Mouse (Mus musculus) liver, adult 2 months (tissue): ENCODE measurements around the gene Csrp2. TPM values are rescaled to one million over a fixed set of nuclear protein-coding genes. Genes with fewer than 3 reads are reported as not detected.

ENCODE experiments used
- DNase-seq: peaks from one replicate; pipeline ENCODE4 v3.0.0-alpha.2; 2011; ENCODE audit warnings: low read depth, low spot score; ENCODE audit errors: extremely low read depth
- H3K27ac ChIP-seq: fragments of 200-500 bp; replicated peaks from 2 replicates; pipeline ENCODE4 v1.5.1; 2012; ENCODE audit warnings: low read depth, mild to moderate bottlenecking, control low read depth, inconsistent platforms, low read length; ENCODE audit not compliant: insufficient read depth
- H3K27me3 ChIP-seq: fragments of 200-500 bp; 2 replicates; pipeline ENCODE4 v1.6.1; 2012; ENCODE audit warnings: mild to moderate bottlenecking, moderate library complexity, low read length, inconsistent platforms; ENCODE audit not compliant: control insufficient read depth, insufficient read depth
- H3K36me3 ChIP-seq: fragments of 200-500 bp; 2 replicates; pipeline ENCODE4 v1.6.1; 2012; ENCODE audit warnings: low read length, inconsistent platforms; ENCODE audit not compliant: control insufficient read depth, insufficient read depth
- H3K4me1 ChIP-seq: fragments of 200-500 bp; 2 replicates; pipeline ENCODE4 v1.6.1; 2011; ENCODE audit warnings: low read length; ENCODE audit not compliant: control insufficient read depth, insufficient read depth
- H3K4me3 ChIP-seq: fragments of 200-500 bp; 2 replicates; pipeline ENCODE4 v1.5.1; 2011; ENCODE audit warnings: low read depth, mild to moderate bottlenecking, control low read depth, low read length, moderate library complexity; ENCODE audit not compliant: insufficient read depth
- H3K79me2 ChIP-seq: fragments of 200-500 bp; 2 replicates; pipeline ENCODE4 v1.6.1; 2012; ENCODE audit warnings: inconsistent platforms, mild to moderate bottlenecking, low read length, moderate library complexity; ENCODE audit not compliant: control insufficient read depth, insufficient read depth
- H3K9ac ChIP-seq: fragments of 200-500 bp; 2 replicates; pipeline ENCODE4 v1.6.1; 2012; ENCODE audit warnings: low read depth, mild to moderate bottlenecking, control low read depth, inconsistent platforms, low read length
- CTCF ChIP-seq: fragments of 200-500 bp; IDR thresholded peaks from 2 replicates; pipeline ENCODE4 v1.5.1; 2011; ENCODE audit warnings: low read depth, low read length, control low read depth
- POLR2A ChIP-seq: fragments of 200-500 bp; IDR thresholded peaks from 2 replicates; pipeline ENCODE4 v1.6.1; 2011; ENCODE audit warnings: low read length, control low read depth; ENCODE audit not compliant: insufficient read depth; ENCODE audit errors: extremely low read depth
- WGBS: fragments of 180-500 bp; shearing (Covaris S2); methylation state at CpG from one replicate; pipeline ENCODE4 v1.1.7; 2018; 5-methylcytosine and 5-hydroxymethylcytosine counted together
- polyA plus RNA-seq: library from polyadenylated mRNA; depleted of rRNA; stranded (reverse); fragments of >200 nt; gene quantifications from 2 replicates; pipeline ENCODE4 v1.2.3, GENCODE M21; 2012
- total RNA-seq: library from RNA; depleted of rRNA; stranded (reverse); fragments of >200 nt; gene quantifications from 2 replicates; pipeline ENCODE4 v1.2.3, GENCODE M21; 2014

The Csrp2 gene
- total and polyA plus RNA-seq, 2 experiments, result 26.0 to 76.8 TPM

DNA sequence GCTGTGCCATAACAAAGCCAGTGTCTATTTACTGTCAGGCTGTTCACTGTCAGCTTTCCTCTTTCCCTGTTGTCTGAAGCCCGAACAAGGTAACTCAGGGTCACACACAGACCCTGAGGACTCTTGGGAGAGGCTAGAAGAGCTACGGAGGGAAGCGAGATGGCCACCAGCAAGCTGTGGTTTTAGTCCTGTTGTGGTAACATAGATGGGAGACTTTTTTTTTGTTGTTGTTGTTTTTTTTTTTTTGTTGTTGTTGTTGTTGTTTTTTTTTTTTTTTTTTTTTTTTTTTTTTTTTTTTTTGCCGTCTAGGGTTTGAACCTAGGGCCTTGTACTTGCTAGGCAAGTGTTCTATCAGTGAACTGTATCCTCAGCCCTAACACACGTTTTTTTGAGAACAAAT is 14.0 kb downstream of the Csrp2 start:
- Histone ChIP-seq H3K27ac (no peak overlapping the region), H3K4me1 (peaks cover 7% of the 10 kb centered on the region; the same call in 1 of the 2 replicates), H3K4me3 (no peak overlapping the region), H3K9ac (no peak overlapping the region), H3K79me2 (peaks cover 9% of the 10 kb centered on the region), H3K36me3 (peaks cover 23% of the 10 kb centered on the region), H3K27me3 (no peaks in the 10 kb centered on the region)
- WGBS, result 74% methylated on average over 5 of the region's 5 CpGs
- no peak for DNase-seq
- no peak for TF ChIP-seq POLR2A
- no peak for TF ChIP-seq CTCF

DNA sequence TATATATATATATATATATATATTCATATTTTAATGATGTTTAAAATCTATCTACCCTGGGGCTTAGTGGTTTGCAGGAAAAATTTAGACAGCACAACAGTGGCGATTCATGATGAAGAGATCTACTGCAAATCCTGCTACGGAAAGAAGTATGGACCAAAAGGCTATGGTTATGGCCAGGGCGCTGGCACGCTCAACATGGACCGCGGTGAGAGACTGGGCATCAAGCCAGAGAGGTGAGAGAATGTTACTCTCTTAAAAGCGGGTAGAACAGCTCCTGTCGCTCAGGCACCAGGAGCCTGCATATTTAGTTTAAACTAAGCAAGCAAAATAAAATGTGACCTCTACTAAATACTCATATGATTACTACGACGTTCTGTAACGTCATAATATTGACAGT is 15.5 kb downstream of the Csrp2 start:
- no peak overlapping the region for H3K4me3 ChIP-seq
- peaks cover 4% of the 10 kb centered on the region; the same call in 1 of the 2 replicates for H3K79me2 ChIP-seq
- H3K27me3 ChIP-seq, result no peaks in the 10 kb centered on the region
- no peak overlapping the region for H3K27ac ChIP-seq
- peaks cover 26% of the 10 kb centered on the region for H3K36me3 ChIP-seq
- no peak for DNase-seq
- H3K4me1 ChIP-seq, result peaks cover 7% of the 10 kb centered on the region; the same call in 1 of the 2 replicates
- H3K9ac ChIP-seq, result no peak overlapping the region
- TF ChIP-seq POLR2A, result no peak
- TF ChIP-seq CTCF, result no peak
- WGBS, result 76% methylated on average over 11 of the region's 11 CpGs

DNA sequence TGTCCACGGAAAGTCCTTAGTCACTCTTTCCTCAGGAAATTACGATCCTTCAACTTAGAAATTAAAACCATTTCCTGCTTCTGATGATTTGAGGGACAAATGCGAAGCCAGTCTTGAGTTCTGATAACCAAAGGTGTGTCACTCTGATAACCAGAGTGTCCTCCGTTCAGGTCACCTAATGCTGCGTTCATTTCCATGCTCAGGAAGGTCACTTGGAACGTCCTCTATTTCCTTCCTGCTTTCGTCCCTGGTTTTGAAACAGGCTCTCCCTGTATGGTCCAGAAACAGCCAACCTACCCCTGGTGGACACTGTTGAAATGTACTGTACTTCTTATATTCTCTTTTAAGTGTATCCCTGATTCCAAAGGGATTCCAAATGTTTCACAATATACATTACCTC is 16.1 kb downstream of the Csrp2 start:
- no peak for TF ChIP-seq POLR2A
- TF ChIP-seq CTCF, result no peak
- WGBS, result 83% methylated on average over 7 of the region's 7 CpGs
- peaks cover 4% of the 10 kb centered on the region; the same call in 1 of the 2 replicates for H3K79me2 ChIP-seq
- no peak for DNase-seq
- no peak overlapping the region for H3K27ac ChIP-seq
- peaks cover 7% of the 10 kb centered on the region; the same call in 1 of the 2 replicates for H3K4me1 ChIP-seq
- peaks cover 26% of the 10 kb centered on the region for H3K36me3 ChIP-seq
- no peak overlapping the region for H3K4me3 ChIP-seq
- no peaks in the 10 kb centered on the region for H3K27me3 ChIP-seq
- H3K9ac ChIP-seq, result no peak overlapping the region

DNA sequence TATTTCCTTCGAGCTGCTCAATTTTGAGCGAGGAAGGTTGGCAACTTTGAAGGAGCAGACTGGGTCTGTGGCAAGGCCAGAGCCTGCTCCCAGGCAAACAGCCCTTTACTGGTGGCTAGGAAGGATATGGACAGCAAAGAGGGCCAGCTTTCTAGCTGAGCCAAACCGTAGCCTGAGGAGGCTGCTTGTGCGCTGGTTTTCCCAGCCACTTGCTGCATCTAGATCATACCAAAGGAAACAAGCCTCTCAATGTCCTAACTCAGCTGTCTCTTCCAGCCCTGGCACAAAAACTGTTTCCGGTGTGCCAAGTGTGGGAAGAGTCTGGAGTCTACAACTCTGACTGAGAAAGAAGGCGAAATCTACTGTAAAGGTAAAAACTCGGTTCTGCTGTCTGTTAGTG is 18.8 kb downstream of the Csrp2 start:
- Histone ChIP-seq H3K4me1 (peaks cover 2% of the 10 kb centered on the region; the same call in 1 of the 2 replicates), H3K27ac (no peak overlapping the region), H3K9ac (no peak overlapping the region), H3K36me3 (peaks cover 29% of the 10 kb centered on the region), H3K79me2 (no peaks in the 10 kb centered on the region), H3K27me3 (no peaks in the 10 kb centered on the region), H3K4me3 (no peak overlapping the region)
- no peak for DNase-seq
- TF ChIP-seq CTCF, result no peak
- no peak for TF ChIP-seq POLR2A
- 86% methylated on average over 7 of the region's 7 CpGs for WGBS

DNA sequence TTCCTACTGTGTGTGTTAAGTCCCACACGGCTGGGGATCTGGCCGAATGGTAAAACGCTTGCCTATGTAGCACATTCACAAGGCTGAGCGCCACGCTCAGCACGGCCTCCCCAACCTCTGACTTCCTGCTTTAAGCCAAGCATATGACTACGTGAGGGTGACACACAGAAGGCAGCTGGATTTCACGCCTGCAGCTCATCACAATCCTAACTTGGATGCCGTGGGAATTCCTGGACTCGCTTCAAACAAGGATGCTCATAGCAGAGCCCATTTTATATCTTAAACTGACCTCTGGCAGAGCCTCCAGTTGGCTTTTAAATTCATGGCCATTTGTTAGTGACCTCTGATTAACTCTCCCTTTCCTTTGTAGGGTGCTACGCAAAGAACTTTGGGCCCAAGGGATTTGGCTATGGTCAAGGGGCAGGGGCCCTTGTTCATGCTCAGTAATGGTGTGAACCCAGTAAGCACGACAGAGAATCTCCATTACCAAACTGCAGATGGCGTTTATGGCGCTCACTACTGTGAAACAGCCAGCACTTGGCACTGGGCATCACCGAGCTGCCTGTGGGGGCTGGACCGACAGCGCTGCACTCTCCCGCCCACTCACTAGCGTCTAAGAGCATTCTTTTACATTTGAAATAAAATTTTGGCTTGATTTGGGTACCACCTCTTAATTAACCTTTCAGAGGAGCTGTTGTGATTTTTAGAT is 19.4 kb downstream of the Csrp2 start:
- Histone ChIP-seq H3K79me2 (no peaks in the 10 kb centered on the region), H3K36me3 (peaks cover 32% of the 10 kb centered on the region), H3K4me3 (no peak overlapping the region), H3K27ac (no peak overlapping the region), H3K9ac (no peak overlapping the region), H3K27me3 (no peaks in the 10 kb centered on the region), H3K4me1 (peaks cover 2% of the 10 kb centered on the region; the same call in 1 of the 2 replicates)
- DNase-seq, result no peak
- WGBS, result 80% methylated on average over 19 of the region's 19 CpGs
- TF ChIP-seq POLR2A (no peak), CTCF (no peak)

DNA sequence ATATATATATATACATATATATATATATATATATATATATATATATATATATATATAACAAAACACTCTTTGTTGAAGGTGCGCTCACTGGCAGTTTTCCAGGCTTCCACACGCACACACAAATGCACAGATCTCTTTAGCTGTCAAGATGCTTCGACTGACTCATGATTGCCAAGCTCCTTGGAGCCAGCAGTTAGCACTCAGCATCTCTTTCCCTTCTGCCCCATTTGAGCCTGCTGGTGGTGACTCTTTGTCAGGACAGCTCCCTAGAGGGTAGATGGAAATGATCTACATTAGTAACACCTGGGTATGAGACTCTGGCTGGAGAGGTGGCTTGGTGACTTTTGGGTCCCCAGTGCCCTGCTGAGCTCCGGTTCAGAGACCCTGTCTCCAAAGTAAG is 20.1 kb downstream of the Csrp2 start:
- WGBS, result 90% methylated on average over 4 of the region's 4 CpGs
- peaks cover 35% of the 10 kb centered on the region for H3K36me3 ChIP-seq
- DNase-seq, result no peak
- H3K9ac ChIP-seq, result no peak overlapping the region
- no peak overlapping the region for H3K4me3 ChIP-seq
- H3K27ac ChIP-seq, result no peak overlapping the region
- H3K4me1 ChIP-seq, result peaks cover 2% of the 10 kb centered on the region; the same call in 1 of the 2 replicates
- H3K79me2 ChIP-seq, result no peaks in the 10 kb centered on the region
- H3K27me3 ChIP-seq, result no peaks in the 10 kb centered on the region
- TF ChIP-seq POLR2A (no peak), CTCF (no peak)
